Mouse (Mus musculus) bone marrow, adult 2 months (tissue): Measurements from ENCODE around the gene Aldh2. TPM values are rescaled to one million over a fixed set of nuclear protein-coding genes. Genes with fewer than 3 reads are reported as not detected.

Experiments
- H3K27ac ChIP-seq: fragments of 200-500 bp; 2 replicates; pipeline ENCODE4 v1.5.1; 2012; ENCODE audit warnings: low read depth, mild to moderate bottlenecking, control low read depth, inconsistent platforms, low read length; ENCODE audit not compliant: control insufficient read depth, poor library complexity, insufficient read depth
- H3K4me1 ChIP-seq: fragments of 200-500 bp; 2 replicates; pipeline ENCODE4 v1.6.1; 2011; ENCODE audit warnings: low read length; ENCODE audit not compliant: control insufficient read depth, insufficient read depth
- H3K4me3 ChIP-seq: fragments of 200-500 bp; replicated peaks from 2 replicates; pipeline ENCODE3; 2011; ENCODE audit warnings: mild to moderate bottlenecking, low read depth, low read length, control low read depth; ENCODE audit not compliant: control insufficient read depth
- CTCF ChIP-seq: fragments of 200-500 bp; IDR thresholded peaks from 2 replicates; pipeline ENCODE4 v1.5.1; 2011; ENCODE audit warnings: low read length, control low read depth; ENCODE audit not compliant: control insufficient read depth, insufficient read depth
- POLR2A ChIP-seq: fragments of 200-500 bp; IDR thresholded peaks from 2 replicates; pipeline ENCODE4 v1.6.1; 2011; ENCODE audit warnings: low read depth, mild to moderate bottlenecking, control low read depth, low read length, borderline replicate concordance; ENCODE audit not compliant: control insufficient read depth
- WGBS: fragments of 180-500 bp; shearing (Covaris S2); methylation state at CpG from one replicate; pipeline ENCODE4 v1.1.7; 2018; 5-methylcytosine and 5-hydroxymethylcytosine counted together
- polyA plus RNA-seq: library from polyadenylated mRNA; stranded (reverse); fragments of >200 nt; gene quantifications from 2 replicates; pipeline ENCODE4 v1.2.4, GENCODE M21; 2011; ENCODE audit warnings: low replicate concordance; ENCODE audit not compliant: missing spikeins, insufficient read depth, insufficient read length

Gene Aldh2
- polyA plus RNA-seq, 1 experiment: 336 TPM

- H3K4me1 ChIP-seq: no peaks in the 10 kb centered on the region
- 86% methylated on average over 11 of the region's 11 CpGs for WGBS
- H3K27ac ChIP-seq: no peak overlapping the region
- no peak overlapping the region for H3K4me3 ChIP-seq
- TF ChIP-seq POLR2A (no peak), CTCF (no peak)
Observed at GRCm38 (mm10) chr5:121576927-121577488, 16.6 kb downstream of the Aldh2 start.

- TF ChIP-seq CTCF (no peak), POLR2A (no peak)
- no peak overlapping the region for H3K27ac ChIP-seq
- 89% methylated on average over 11 of the region's 11 CpGs for WGBS
- H3K4me1 ChIP-seq: no peaks in the 10 kb centered on the region
- H3K4me3 ChIP-seq: no peak overlapping the region
Observed at GRCm38 (mm10) chr5:121575867-121576266, 17.8 kb downstream of the Aldh2 start.

GRCm38 (mm10) chr5:121574145-121574544, 19.5 kb downstream of the Aldh2 start:
- H3K4me3 ChIP-seq: no peak overlapping the region
- TF ChIP-seq POLR2A: no peak
- TF ChIP-seq CTCF: no peak
- H3K4me1 ChIP-seq: no peaks in the 10 kb centered on the region
- WGBS: 83% methylated on average over 13 of the region's 13 CpGs
- H3K27ac ChIP-seq: no peak overlapping the region

- Histone ChIP-seq H3K4me1 (no peaks in the 10 kb centered on the region), H3K27ac (no peak overlapping the region), H3K4me3 (no peak overlapping the region)
- TF ChIP-seq POLR2A: no peak
- TF ChIP-seq CTCF: no peak
- WGBS: 85% methylated on average over 1 of the region's 1 CpGs
Observed at GRCm38 (mm10) chr5:121570787-121571186, 22.8 kb downstream of the Aldh2 start.

- Histone ChIP-seq H3K4me1 (no peaks in the 10 kb centered on the region; the same call in 1 of the 2 replicates), H3K4me3 (no peak overlapping the region), H3K27ac (no peak overlapping the region)
- TF ChIP-seq CTCF (no peak), POLR2A (no peak)
- 88% methylated on average over 9 of the region's 9 CpGs for WGBS
Observed at GRCm38 (mm10) chr5:121569881-121570420, 23.7 kb downstream of the Aldh2 start.

- H3K27ac ChIP-seq: no peak overlapping the region
- H3K4me1 ChIP-seq: peaks cover 2% of the 10 kb centered on the region; the same call in 1 of the 2 replicates
- WGBS: 80% methylated on average over 16 of the region's 16 CpGs
- no peak overlapping the region for H3K4me3 ChIP-seq
- no peak for TF ChIP-seq CTCF
- no peak for TF ChIP-seq POLR2A
Observed at GRCm38 (mm10) chr5:121566035-121566681, 27.5 kb downstream of the Aldh2 start.

- Histone ChIP-seq H3K27ac (no peak overlapping the region), H3K4me3 (peak overlapping the region; percentile 43), H3K4me1 (peaks cover 2% of the 10 kb centered on the region; the same call in 1 of the 2 replicates)
- TF ChIP-seq POLR2A: no peak
- peak; percentile 92 for TF ChIP-seq CTCF
- WGBS: 2% methylated on average over 11 of the region's 11 CpGs
Observed at GRCm38 (mm10) chr5:121564468-121564895, 29.1 kb downstream of the Aldh2 start.

GRCm38 (mm10) chr5:121562436-121562835, 31.2 kb downstream of the Aldh2 start:
- H3K27ac ChIP-seq: no peak overlapping the region
- H3K4me1 ChIP-seq: peaks cover 2% of the 10 kb centered on the region; the same call in 1 of the 2 replicates
- no peak for TF ChIP-seq CTCF
- TF ChIP-seq POLR2A: no peak
- WGBS: 84% methylated on average over 3 of the region's 3 CpGs
- no peak overlapping the region for H3K4me3 ChIP-seq

GRCm38 (mm10) chr5:121549196-121549595, 44.4 kb downstream of the Aldh2 start:
- 87% methylated on average over 7 of the region's 7 CpGs for WGBS
- TF ChIP-seq POLR2A: no peak
- TF ChIP-seq CTCF: no peak
- H3K4me1 ChIP-seq: no peaks in the 10 kb centered on the region; the same call in 1 of the 2 replicates
- H3K4me3 ChIP-seq: no peak overlapping the region
- no peak overlapping the region for H3K27ac ChIP-seq
